Mouse (Mus musculus): ENCODE measurements at regions not wholly inside any gene's neighbourhood (a gene's known extent, or its start where the extent isn't known, plus 50 kb on each side); places are given as distances from the start of the nearest gene placed in this dataset.

- peak; percentile 60 for DNase-seq
These were observed 60.5 kb upstream of the Loxl4 start for GRCm38 (mm10) chr19:42673133-42673532.

- DNase-seq, result no peak
These were observed 57.3 kb upstream of the Loxl4 start for GRCm38 (mm10) chr19:42669886-42670285.

- DNase-seq, result no peak
These were observed 55.9 kb upstream of the Loxl4 start for GRCm38 (mm10) chr19:42668385-42669098.

- DNase-seq, result no peak
These were observed 54.3 kb upstream of the Loxl4 start for GRCm38 (mm10) chr19:42666906-42667305.

Measured in right cerebral cortex, adult 18-20 months (tissue).